Mouse (Mus musculus) cerebellum, adult 8-10 months (tissue): ENCODE results near the gene Rreb1.
"Not testable (repeated sequence)": the region's sequence is repeated elsewhere in the genome, so short reads cannot be mapped to it uniquely, and the experiment has no call there.

Source experiments
- DNase-seq: peaks from one replicate; pipeline ENCODE4 v3.0.0; 2022

The Rreb1 gene

GRCm38 (mm10) chr13:37828928-37829327 is 50.7 kb downstream of the Rreb1 start:
- DNase-seq, result no peak

GRCm38 (mm10) chr13:37830256-37830655 is 52.1 kb downstream of the Rreb1 start:
- DNase-seq, result no peak

- no peak for DNase-seq
These were observed 52.7 kb downstream of the Rreb1 start for GRCm38 (mm10) chr13:37830874-37831311.

- no peak for DNase-seq
These were observed 54.3 kb downstream of the Rreb1 start for GRCm38 (mm10) chr13:37832481-37832880.

- DNase-seq, result no peak
These were observed 55.3 kb downstream of the Rreb1 start for GRCm38 (mm10) chr13:37833500-37833899.

GRCm38 (mm10) chr13:37835296-37835695 is 57.1 kb downstream of the Rreb1 start:
- DNase-seq, result no peak

GRCm38 (mm10) chr13:37835811-37836210 is 57.6 kb downstream of the Rreb1 start:
- DNase-seq, result not testable (repeated sequence)

- no peak for DNase-seq
These were observed 59.2 kb downstream of the Rreb1 start for GRCm38 (mm10) chr13:37837372-37837771.

GRCm38 (mm10) chr13:37838260-37839183 is 60.3 kb downstream of the Rreb1 start:
- no peak for DNase-seq

GRCm38 (mm10) chr13:37843241-37843640 is 65.0 kb downstream of the Rreb1 start:
- DNase-seq, result no peak

- no peak for DNase-seq
These were observed 65.6 kb downstream of the Rreb1 start for GRCm38 (mm10) chr13:37843844-37844243.

- DNase-seq, result no peak
These were observed 67.0 kb downstream of the Rreb1 start for GRCm38 (mm10) chr13:37845156-37845555.

GRCm38 (mm10) chr13:37845641-37846040 is 67.4 kb downstream of the Rreb1 start:
- DNase-seq, result no peak

GRCm38 (mm10) chr13:37846507-37846906 is 68.3 kb downstream of the Rreb1 start:
- DNase-seq, result no peak

GRCm38 (mm10) chr13:37846962-37847570 is 68.9 kb downstream of the Rreb1 start:
- DNase-seq, result no peak

GRCm38 (mm10) chr13:37847601-37848358 is 69.6 kb downstream of the Rreb1 start:
- no peak for DNase-seq

GRCm38 (mm10) chr13:37848438-37848837 is 70.2 kb downstream of the Rreb1 start:
- DNase-seq, result no peak

- DNase-seq, result no peak
These were observed 73.4 kb downstream of the Rreb1 start for GRCm38 (mm10) chr13:37851617-37852016.

GRCm38 (mm10) chr13:37852850-37853249 is 74.7 kb downstream of the Rreb1 start:
- no peak for DNase-seq

- DNase-seq, result no peak
These were observed 75.2 kb downstream of the Rreb1 start for GRCm38 (mm10) chr13:37853441-37853840.

- no peak for DNase-seq
These were observed 75.8 kb downstream of the Rreb1 start for GRCm38 (mm10) chr13:37854031-37854431.

- DNase-seq, result no peak
These were observed 76.4 kb downstream of the Rreb1 start for GRCm38 (mm10) chr13:37854455-37855220.
